Mouse (Mus musculus): ENCODE measurements around the gene Defb20.

Gene Defb20

GRCm38 (mm10) chr2:152476763-152477162 lies at the start of gene Defb20:
TSS of gene Defb20 (plus strand) at chr2:152477063.
- no peak for TF ChIP-seq GATA4 (IDR thresholded peaks at IDR 0.05; ENCODE audit: insufficient replicate concordance, low read length)

GRCm38 (mm10) chr2:152427493-152427892 lies 49.4 kb upstream of the Defb20 start:
- no peak for TF ChIP-seq GATA4 (IDR thresholded peaks at IDR 0.05; ENCODE audit: insufficient replicate concordance, low read length)

DNA sequence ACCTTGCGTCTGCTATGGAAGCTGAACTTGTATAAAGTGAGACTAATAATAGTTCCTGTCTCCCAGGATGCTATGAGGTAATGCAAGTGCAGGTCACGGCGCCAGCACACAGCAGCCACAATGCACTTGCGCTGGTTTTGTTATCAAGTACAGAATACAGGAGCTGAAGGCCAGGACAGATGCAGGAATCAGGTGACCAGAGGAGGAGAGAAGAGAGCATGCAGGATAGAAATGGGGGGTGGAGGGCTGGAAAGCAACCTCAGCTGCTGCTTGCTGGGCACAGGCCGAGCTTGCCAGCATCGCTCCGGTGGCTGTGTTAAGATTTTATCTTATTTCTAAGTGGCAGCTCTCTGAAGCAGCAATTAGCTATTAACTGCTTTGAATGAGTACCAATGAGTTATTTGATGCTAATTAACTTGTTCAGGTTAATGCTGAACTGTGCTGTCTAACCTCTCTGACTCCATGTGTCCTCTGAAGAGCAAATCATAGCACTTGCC lies 40.4 kb upstream of the Defb20 start:
- no peak for TF ChIP-seq GATA4 (IDR thresholded peaks at IDR 0.05; ENCODE audit: insufficient replicate concordance, low read length)

DNA sequence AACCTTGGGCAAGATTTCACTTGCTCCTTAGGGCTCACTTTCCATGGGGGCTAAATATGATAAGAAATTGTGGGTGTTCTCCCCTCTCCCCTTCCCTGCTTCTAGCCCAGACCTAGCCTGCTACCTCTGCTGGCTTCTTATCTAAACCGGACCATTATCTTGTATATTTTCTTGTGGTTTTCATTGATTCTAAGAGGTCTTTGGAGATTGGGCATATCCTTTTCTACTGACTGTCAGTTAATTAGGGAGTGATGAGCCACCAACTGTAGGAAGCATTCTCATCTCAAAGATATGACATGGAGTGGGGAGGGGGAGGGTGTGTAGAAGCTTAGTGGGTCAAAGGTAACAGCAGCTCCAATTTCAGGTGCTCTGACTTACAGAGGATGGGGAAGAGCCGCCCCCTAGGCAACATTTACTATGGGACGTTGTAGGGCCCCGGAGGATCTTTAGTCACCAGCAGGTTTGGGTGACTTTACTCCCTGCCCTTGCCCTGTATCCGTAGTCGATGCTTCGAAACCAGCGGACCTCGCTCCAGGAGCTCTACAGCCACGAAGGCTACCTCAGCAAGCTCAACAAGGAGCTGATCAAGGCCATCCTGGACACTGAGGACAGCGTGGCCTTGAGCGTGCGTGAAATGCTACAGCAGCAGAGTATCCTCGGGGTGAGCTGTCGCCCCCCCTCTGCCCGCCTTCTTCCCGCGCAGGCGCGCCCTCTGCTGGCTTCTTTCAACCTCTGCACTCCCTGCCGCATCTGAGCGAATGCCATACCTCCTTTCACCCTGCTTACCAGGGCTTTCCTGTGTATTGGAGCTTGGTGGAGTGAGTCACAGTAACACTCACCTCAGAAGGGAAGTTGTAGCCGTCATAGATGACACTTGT lies 39.6 kb upstream of the Defb20 start:
- TF ChIP-seq GATA4 (IDR thresholded peaks at IDR 0.05; ENCODE audit: insufficient replicate concordance, low read length) = no peak

GRCm38 (mm10) chr2:152438963-152439362 lies 37.9 kb upstream of the Defb20 start:
- no peak for TF ChIP-seq GATA4 (IDR thresholded peaks at IDR 0.05; ENCODE audit: insufficient replicate concordance, low read length)

GRCm38 (mm10) chr2:152439833-152440232 lies 37.0 kb upstream of the Defb20 start:
- no peak for TF ChIP-seq GATA4 (IDR thresholded peaks at IDR 0.05; ENCODE audit: insufficient replicate concordance, low read length)

DNA sequence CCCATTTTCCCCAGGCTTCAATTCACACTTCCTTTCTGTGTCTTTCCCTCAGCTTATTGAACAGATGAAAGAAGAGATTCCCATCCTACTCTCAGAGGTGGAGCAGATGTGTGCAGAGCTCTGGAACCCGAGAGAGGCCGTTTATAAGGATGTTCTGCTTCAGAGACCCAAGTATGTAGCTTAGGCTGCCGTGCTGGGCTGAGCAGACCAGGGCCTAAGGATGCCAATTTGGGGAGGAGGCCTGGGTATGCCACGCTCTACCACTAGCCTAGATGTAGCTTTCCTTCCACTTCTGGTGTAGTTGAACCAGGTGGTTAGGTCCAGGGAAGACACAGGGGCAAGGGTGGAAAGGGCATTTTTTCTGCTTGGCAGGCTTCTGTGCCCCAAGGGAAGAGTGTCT lies 34.5 kb upstream of the Defb20 start:
- TF ChIP-seq GATA4 (IDR thresholded peaks at IDR 0.05; ENCODE audit: insufficient replicate concordance, low read length) = no peak

DNA sequence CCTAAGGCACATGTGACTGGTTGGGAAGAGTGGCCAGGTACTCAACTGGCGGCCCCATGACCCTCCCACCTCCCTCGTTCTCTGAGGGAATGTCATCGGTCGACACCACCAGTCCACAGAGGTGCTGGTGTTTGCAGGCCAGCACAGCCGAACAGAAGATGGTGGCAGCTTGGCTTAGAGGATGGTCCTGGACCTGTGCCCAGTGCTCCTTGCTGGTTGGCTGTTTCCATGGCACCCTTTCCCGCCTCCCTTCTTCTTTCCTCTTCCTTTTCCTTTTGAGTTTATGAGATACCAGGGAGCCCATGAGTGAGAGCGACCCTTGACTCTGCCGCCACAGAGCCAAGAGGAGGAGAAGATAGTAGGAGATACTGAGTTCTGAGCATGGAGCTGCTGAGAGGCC lies 33.6 kb upstream of the Defb20 start:
- no peak for TF ChIP-seq GATA4 (IDR thresholded peaks at IDR 0.05; ENCODE audit: insufficient replicate concordance, low read length)

GRCm38 (mm10) chr2:152446642-152447041 lies 30.2 kb upstream of the Defb20 start:
- no peak for TF ChIP-seq GATA4 (IDR thresholded peaks at IDR 0.05; ENCODE audit: insufficient replicate concordance, low read length)

DNA sequence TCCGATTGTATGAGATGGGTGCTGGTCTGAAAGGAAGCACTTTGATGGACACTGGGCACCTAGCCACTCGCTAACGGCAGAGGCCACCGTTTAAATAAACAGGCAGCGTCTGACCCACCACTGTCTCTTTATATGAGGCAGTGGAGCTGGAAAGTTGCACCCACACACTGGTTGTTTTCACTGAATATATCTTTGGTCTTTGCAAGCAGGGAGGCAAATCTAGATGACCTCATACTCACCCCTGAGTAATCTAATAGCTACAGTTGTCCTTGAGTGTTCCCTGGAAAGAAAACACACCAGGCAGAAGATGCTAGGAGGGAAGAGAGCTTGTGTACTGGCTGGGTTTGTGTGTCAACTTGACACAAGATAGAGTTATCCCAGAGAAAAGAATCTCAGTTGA lies 29.4 kb upstream of the Defb20 start:
- TF ChIP-seq GATA4 (IDR thresholded peaks at IDR 0.05; ENCODE audit: insufficient replicate concordance, low read length) = no peak

DNA sequence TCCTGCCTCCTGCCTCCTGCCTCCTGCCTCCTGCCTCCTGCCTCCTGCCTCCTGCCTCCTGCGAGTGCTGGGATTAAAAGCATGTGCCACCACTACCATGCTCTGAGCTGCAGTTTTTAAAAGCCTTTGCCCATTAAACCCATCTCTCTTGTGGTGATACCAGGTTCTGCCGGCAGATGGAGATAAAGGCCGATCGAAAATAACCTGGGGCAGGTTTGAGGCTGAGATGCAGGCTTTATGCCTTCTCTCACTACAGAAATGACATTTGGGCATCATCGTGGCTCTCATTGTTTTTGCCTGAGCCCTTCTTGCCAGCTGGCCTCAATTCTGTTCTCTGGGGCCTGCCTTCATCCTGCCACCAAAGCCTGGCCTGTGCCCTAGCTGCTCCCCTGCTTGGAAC lies 26.6 kb upstream of the Defb20 start:
- no peak for TF ChIP-seq GATA4 (IDR thresholded peaks at IDR 0.05; ENCODE audit: insufficient replicate concordance, low read length)

- no peak for TF ChIP-seq GATA4 (IDR thresholded peaks at IDR 0.05; ENCODE audit: insufficient replicate concordance, low read length)
Observed at GRCm38 (mm10) chr2:152452101-152452781, 24.6 kb upstream of the Defb20 start.

DNA sequence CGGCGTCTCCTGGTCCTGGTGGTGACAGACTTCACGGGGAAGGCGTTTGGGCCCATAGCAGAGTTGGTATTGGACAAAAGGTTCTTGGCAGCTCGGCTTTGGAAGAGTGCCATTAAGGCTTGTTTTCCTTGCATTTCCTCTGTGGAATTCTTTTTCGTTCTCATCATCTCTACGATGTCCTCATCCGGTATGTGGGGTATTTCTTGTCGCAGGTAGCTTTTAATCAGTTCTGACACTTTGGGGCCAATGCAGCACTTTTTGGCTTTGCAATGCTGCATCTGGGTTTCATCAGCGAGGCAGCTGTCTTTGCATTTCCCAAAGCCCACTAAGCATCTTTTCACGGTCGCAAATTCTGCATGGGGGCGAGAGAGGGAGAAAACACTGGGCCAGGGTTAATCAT lies 17.6 kb upstream of the Defb20 start:
- no peak for TF ChIP-seq GATA4 (IDR thresholded peaks at IDR 0.05; ENCODE audit: insufficient replicate concordance, low read length)

DNA sequence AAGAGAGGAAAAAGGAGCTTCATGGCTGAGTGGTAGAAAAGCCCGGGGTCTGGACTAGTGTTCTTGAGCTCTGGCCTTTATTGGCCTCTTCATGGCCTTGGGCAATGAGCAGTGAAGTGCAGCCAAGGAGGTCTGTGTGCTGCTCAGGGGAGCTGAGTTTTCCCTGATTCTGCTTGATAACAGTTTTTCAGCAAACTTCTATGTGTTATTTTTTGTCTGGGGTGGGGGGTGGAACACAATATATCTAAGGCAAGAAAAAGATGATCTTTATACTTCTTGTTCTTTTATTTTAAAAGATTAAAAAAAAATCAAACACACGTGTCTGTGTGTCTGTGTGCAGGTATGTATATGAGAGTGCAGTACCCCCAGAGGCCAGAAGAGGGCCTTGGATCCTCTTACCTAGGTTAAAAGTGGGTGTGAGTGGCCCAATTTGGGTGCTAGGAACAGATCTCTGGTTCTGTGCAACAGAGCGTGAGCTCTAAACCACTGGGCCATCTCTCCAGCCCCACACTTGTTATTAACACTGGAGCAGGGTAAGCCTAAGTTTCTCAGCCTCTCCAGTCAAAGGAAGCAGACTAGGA lies 12.2 kb upstream of the Defb20 start, which contains the start of gene Defb23:
Gene Defb23, minus strand, starts transcription at position 51 of the 581 bp plus-strand sequence.
- TF ChIP-seq GATA4 (IDR thresholded peaks at IDR 0.05; ENCODE audit: insufficient replicate concordance, low read length) = no peak

DNA sequence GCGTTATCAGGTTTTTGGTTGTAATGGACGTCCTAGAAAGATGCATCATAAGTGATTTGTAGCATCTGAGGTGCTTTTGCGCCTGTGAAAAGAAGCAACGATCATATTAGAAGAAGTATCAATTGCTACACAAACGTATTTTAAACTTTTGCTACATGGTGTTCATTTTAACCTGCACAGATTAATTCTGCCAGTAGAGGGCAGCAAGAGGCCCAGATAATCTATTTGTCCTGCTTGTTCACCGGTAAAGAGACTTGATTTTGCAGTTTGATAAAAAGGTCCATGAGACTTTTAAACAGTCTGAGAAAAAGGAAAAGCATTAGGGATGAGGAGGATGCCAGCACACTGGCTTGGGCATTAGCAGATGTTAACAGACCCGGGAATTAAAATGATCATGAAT lies 5.9 kb upstream of the Defb20 start:
- no peak for TF ChIP-seq GATA4 (IDR thresholded peaks at IDR 0.05; ENCODE audit: insufficient replicate concordance, low read length)

DNA sequence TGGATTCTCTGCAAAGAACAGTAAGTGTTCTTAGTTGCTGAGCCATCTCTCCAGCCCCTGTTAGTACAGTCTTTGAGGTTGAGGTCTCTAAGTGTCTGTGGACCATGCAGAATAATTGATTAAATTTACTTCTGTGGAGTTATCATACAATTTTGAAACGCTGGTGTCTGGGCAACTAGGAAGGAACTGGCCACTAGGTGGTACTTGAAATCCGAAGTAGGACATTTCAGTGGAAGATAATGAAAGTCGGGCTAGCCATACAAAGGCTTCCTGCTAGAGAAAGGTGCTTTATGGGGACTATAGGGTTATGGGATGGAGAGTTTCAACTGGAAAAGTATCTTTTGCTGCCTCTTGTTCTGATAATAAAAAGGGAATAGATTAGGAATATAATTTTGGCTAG lies 4.4 kb upstream of the Defb20 start:
- TF ChIP-seq GATA4 (IDR thresholded peaks at IDR 0.05; ENCODE audit: insufficient replicate concordance, low read length) = no peak
